In the genomic region with DNA sequence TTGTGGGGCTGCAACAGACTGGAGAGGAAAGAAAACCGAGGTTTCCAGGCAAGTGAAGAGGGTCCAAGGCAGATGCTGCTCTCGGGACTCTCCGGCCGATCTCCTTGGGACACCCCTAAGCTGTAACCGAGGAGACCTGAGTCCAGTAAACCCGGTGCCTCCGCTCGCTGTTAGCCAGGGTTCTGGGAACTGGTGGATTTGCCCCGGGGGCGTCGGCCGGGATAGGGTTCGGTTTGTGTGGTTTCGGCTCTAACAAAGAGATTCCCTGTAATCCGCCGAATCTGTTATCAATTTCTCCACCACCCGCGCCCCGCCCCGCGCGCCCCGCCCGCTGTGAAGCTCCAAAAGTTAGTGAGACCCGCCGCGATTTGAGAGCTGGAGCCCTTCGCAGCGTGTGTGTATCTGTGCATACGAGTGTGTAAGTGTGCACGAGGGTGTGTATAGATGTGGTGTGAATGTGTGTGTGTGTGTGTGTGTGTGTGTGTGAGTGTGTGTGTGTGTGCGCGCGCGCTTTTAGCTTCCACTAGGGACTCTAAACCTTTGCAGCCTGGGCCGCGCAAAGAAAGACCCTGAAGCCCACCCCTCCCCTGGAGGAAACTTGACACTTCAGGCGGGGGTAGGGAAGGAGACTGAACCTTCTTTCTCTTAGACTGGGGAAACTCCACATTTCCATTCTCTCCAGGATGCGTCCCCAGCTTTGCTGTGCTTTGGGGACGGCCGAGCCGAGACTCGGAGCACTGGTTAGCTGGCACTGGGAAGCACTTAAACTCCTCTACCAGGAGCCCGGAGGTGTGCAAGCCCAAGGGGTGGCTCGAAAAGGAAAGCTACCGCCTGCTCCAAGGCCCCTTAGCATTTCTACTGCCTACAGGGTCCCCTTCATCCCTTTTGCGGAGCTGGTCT, we compare ENCODE assay signal across 9 mouse cellular contexts. TPM values are rescaled to one million over a fixed set of nuclear protein-coding genes. Genes with fewer than 3 reads are reported as not detected.
DNase-seq lines count a peak whose midpoint lies in the region; ATAC-seq lines count a peak whose summit lies in the region.
"Had no signal": no experiment of that assay in that cellular context is flagged by ENCODE, and none has a peak within 500 bp of the region (broad histone marks: within the 10 kb centered on the region; RNA-seq: fewer than 3 reads in every experiment).

No protein-coding gene starts in this region.

- peak overlapping the region; percentile 96 for H3K27ac ChIP-seq in heart, embryonic 13.5 days (replicated peaks)
- H3K27ac ChIP-seq in limb, embryonic 15.5 days, result peak overlapping the region; percentile 98
- H3K27ac ChIP-seq: liver, embryonic 15.5 days had no signal

- H3K36me3 ChIP-seq in heart, embryonic 13.5 days, result peaks cover 27% of the 10 kb centered on the region
- H3K36me3 ChIP-seq in limb, embryonic 15.5 days, result 0 out of 2 replicates have a peak, but pooled peaks cover 4% of the 10 kb centered on the region
- H3K36me3 ChIP-seq: liver, embryonic 15.5 days had no signal

- no peak for ATAC-seq in heart, embryonic 13.5 days (ENCODE audit: extremely low read depth, insufficient number of reproducible peaks, low FRiP score, low TSS enrichment)
- 0 out of 2 replicates have a peak, but pooled peaks have one; percentile 31 for ATAC-seq in limb, embryonic 15.5 days (ENCODE audit: insufficient number of reproducible peaks, low FRiP score, low TSS enrichment, low read depth)

- peak overlapping the region; percentile 90 for H3K4me2 ChIP-seq in heart, embryonic 13.5 days
- peak overlapping the region; percentile 86 for H3K4me2 ChIP-seq in limb, embryonic 15.5 days
- H3K4me2 ChIP-seq: liver, embryonic 15.5 days had no signal

- peak; percentile 57 to 62 for DNase-seq in cerebellum, postnatal 10 days
- DNase-seq in cerebellum, adult 8-10 months, result no peak
- DNase-seq in testis, postnatal 10 days (ENCODE audit: low spot score), result peak; percentile 62
- no peak for DNase-seq in testis, postnatal 14 days (ENCODE audit: low spot score)
- DNase-seq in retina, postnatal 1 day, result peak; percentile 58
- no peak for DNase-seq in cerebellum, adult 11-12 months

- H3K9me3 ChIP-seq in heart, embryonic 13.5 days, result no peaks in the 10 kb centered on the region
- no peaks in the 10 kb centered on the region for H3K9me3 ChIP-seq in limb, embryonic 15.5 days
- H3K9me3 ChIP-seq: liver, embryonic 15.5 days had no signal

- WGBS in heart, embryonic 13.5 days, result 3% methylated on average over 47 of the region's 47 CpGs
- under 1% methylated on average over 47 of the region's 47 CpGs for WGBS in limb, embryonic 15.5 days

- H3K4me3 ChIP-seq in heart, embryonic 13.5 days, result peak overlapping the region; percentile 73
- peak overlapping the region; percentile 73 for H3K4me3 ChIP-seq in limb, embryonic 15.5 days
- H3K4me3 ChIP-seq: liver, embryonic 15.5 days had no signal

- peak overlapping the region; percentile 96 for H3K9ac ChIP-seq in heart, embryonic 13.5 days
- H3K9ac ChIP-seq in limb, embryonic 15.5 days, result peak overlapping the region; percentile 41
- H3K9ac ChIP-seq: liver, embryonic 15.5 days had no signal

- peaks cover 47% of the 10 kb centered on the region for H3K4me1 ChIP-seq in heart, embryonic 13.5 days
- peaks cover 20% of the 10 kb centered on the region for H3K4me1 ChIP-seq in limb, embryonic 15.5 days
- H3K4me1 ChIP-seq: liver, embryonic 15.5 days had no signal

- peaks cover 18% of the 10 kb centered on the region for H3K27me3 ChIP-seq in heart, embryonic 13.5 days (replicated peaks)
- peaks cover 6% of the 10 kb centered on the region; the same call in 1 of the 2 replicates for H3K27me3 ChIP-seq in limb, embryonic 15.5 days

RNA-seq across cellular contexts. Expression of a gene that starts 5.1 kb away (rescaled TPM):
- 19.2 and 22.4 TPM in 2 replicates for polyA plus RNA-seq in heart, embryonic 13.5 days (2015; fragmentation: Nextera tagmentation; extraction: Ambion mirVana)
- 100 and 102 TPM in 2 replicates for polyA plus RNA-seq in limb, embryonic 15.5 days (2015; fragmentation: Nextera tagmentation; extraction: Ambion mirVana)

Comparison
In these comparisons a context has a peak if more than half of its experiments do, and no peak if none do; other contexts are left out.
1. DNase-seq: peak in cerebellum, postnatal 10 days (2 of 2), testis, postnatal 10 days (single experiment) and retina, postnatal 1 day (single experiment); none in cerebellum, adult 8-10 months (single experiment), testis, postnatal 14 days (single experiment) and cerebellum, adult 11-12 months (single experiment).